Mouse (Mus musculus) liver, embryonic 11.5 days (tissue): Measurements from ENCODE around the gene Gpbp1. TPM values are rescaled to one million over a fixed set of nuclear protein-coding genes. Genes with fewer than 3 reads are reported as not detected.

Experiments used
- ATAC-seq: fragments of 200-750 bp; cut with Nextera tagmentation; replicated peaks from 2 replicates; pipeline ENCODE4 v1.8.0; 2017; ENCODE audit warnings: moderate number of reproducible peaks, mild to moderate bottlenecking, moderate TSS enrichment, moderate library complexity; ENCODE audit not compliant: low FRiP score
- DNase-seq: peaks from one replicate; pipeline ENCODE4 v3.0.0-alpha.2; 2017; ENCODE audit warnings: low spot score
- H3K27ac ChIP-seq: fragments of 300-500 bp; sonication (generic); 2 replicates; pipeline ENCODE4 v1.5.1; 2014; ENCODE audit warnings: mild to moderate bottlenecking, low read depth, low read length, control low read depth
- H3K27me3 ChIP-seq: fragments of 300-500 bp; sonication (generic); replicated peaks from 2 replicates; pipeline ENCODE4 v1.6.1; 2014; ENCODE audit warnings: low read length, mixed read lengths; ENCODE audit not compliant: control insufficient read depth, insufficient read depth
- H3K36me3 ChIP-seq: fragments of 300-500 bp; sonication (generic); 2 replicates; pipeline ENCODE4 v1.6.1; 2014; ENCODE audit warnings: mild to moderate bottlenecking, low read length, moderate library complexity, mixed read lengths; ENCODE audit not compliant: control insufficient read depth, insufficient read depth
- H3K4me1 ChIP-seq: fragments of 300-500 bp; sonication (generic); replicated peaks from 2 replicates; pipeline ENCODE4 v1.6.1; 2014; ENCODE audit warnings: low read length, mixed read lengths; ENCODE audit not compliant: control insufficient read depth, insufficient read depth
- H3K4me2 ChIP-seq: fragments of 300-500 bp; sonication (generic); 2 replicates; pipeline ENCODE4 v1.6.1; 2014; ENCODE audit warnings: mild to moderate bottlenecking, control low read depth, moderate library complexity
- H3K4me3 ChIP-seq: fragments of 300-500 bp; sonication (generic); 2 replicates; pipeline ENCODE4 v1.5.1; 2014; ENCODE audit warnings: low read depth, low read length, control low read depth
- H3K9ac ChIP-seq: fragments of 300-500 bp; sonication (generic); 2 replicates; pipeline ENCODE4 v1.6.1; 2014; ENCODE audit warnings: low read depth, low read length, control low read depth
- H3K9me3 ChIP-seq: fragments of 300-500 bp; sonication (generic); 2 replicates; pipeline ENCODE4 v1.6.1; 2016; ENCODE audit warnings: low read length, inconsistent platforms, mixed read lengths; ENCODE audit not compliant: control insufficient read depth
- WGBS: fragments of 180-500 bp; shearing (Covaris S2); extraction: QIAGEN DNeasy Blood & Tissue Kit; methylation state at CpG from one replicate; pipeline ENCODE4 v1.1.7; 2014; 5-methylcytosine and 5-hydroxymethylcytosine counted together
- polyA plus RNA-seq: library from polyadenylated mRNA; unstranded; fragments of >200 nt; fragmentation: Nextera tagmentation; extraction: Ambion mirVana; gene quantifications from 2 replicates; pipeline ENCODE4 v1.2.1, GENCODE M21; 2014

Gene Gpbp1
- polyA plus RNA-seq: 76.1 and 79.0 TPM in 2 replicates

DNA sequence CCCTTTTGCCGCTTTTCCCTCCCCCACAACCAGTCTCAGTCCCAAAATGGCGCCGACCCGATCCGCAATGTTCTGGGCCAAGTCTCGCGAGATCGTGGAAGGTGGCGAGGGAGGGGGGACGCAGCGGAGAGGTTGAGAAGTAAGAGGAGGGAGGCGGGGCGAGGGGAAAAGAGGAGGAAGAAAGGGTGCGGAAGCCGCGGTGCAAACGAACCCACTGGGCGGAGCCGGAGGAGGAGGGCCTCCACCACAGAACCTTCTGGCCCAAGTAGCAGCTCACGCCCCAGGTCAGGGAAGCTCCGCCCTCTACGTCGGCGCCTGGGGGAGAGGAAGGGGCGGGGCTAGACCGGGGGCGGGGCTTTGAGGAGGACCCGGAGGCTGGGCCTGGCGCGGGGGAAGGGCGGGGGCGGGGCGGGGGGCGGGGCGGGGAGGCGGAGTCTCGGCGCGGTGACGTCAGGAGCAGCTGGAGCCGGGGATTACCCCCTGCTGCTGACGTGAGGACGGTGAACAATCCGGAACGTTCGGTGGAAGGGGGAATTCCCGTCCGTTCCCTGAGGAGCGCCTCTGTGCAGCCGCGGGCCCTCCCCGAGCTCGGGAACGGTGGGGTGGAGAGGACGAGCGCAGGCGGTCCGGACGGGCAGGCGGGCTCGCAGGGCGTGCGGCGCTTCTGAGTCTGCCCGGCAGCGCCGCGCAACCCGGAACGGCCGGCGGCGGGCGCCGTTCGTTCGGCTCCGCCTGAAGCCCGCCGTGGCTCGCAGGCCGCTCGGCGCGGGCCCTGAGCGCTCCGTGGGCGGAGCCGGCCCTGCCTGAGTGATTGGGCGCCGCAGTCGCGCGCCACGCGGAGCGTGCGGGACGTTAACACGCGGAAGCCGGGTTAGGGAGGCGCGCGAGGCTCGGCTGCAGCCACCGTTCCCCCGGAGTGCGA lies at the start of gene Gpbp1:
Gpbp1 (minus strand) TSS at position 310 of the 922 bp plus-strand sequence.
- Histone ChIP-seq H3K27ac (peak within 1 kb of the TSS; percentile 99), H3K9ac (peak within 1 kb of the TSS; percentile 98), H3K4me3 (peak within 1 kb of the TSS; percentile 97), H3K4me1 (peaks cover 12% of the 10 kb centered on the region), H3K27me3 (peaks cover 11% of the 10 kb centered on the region), H3K36me3 (no peaks in the 10 kb centered on the region), H3K9me3 (no peaks in the 10 kb centered on the region), H3K4me2 (peak within 1 kb of the TSS; percentile 88)
- ATAC-seq (peak; percentile 94), DNase-seq (peak; percentile 100)
- under 1% methylated on average over 80 of the region's 109 CpGs for WGBS

DNA sequence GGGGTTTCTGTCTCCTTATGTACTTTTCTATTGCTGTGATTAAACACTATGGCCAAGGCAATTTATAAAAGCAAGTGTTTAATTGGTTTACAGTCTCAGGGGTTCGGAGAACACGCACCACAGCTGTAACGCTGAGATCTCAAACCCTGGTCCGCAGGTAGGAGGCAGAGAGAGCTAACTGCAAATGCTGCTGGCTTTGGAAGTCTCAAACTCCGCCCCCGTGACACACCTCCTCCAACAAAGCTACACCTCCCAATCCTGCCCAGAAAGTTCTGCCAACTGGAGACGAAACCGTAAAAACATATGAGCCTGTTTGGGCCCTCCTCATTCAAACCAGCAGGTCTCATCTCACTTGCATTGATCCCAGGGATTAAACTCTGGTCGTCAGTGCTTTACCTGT lies 47.8 kb upstream of the Gpbp1 start:
- Histone ChIP-seq H3K4me3 (no peak overlapping the region), H3K4me1 (no peaks in the 10 kb centered on the region), H3K27me3 (no peaks in the 10 kb centered on the region), H3K36me3 (no peaks in the 10 kb centered on the region), H3K27ac (no peak overlapping the region), H3K4me2 (no peak overlapping the region), H3K9ac (no peak overlapping the region), H3K9me3 (no peaks in the 10 kb centered on the region)
- no peak for DNase-seq
- WGBS: 78% methylated on average over 9 of the region's 9 CpGs
- ATAC-seq: no peak

DNA sequence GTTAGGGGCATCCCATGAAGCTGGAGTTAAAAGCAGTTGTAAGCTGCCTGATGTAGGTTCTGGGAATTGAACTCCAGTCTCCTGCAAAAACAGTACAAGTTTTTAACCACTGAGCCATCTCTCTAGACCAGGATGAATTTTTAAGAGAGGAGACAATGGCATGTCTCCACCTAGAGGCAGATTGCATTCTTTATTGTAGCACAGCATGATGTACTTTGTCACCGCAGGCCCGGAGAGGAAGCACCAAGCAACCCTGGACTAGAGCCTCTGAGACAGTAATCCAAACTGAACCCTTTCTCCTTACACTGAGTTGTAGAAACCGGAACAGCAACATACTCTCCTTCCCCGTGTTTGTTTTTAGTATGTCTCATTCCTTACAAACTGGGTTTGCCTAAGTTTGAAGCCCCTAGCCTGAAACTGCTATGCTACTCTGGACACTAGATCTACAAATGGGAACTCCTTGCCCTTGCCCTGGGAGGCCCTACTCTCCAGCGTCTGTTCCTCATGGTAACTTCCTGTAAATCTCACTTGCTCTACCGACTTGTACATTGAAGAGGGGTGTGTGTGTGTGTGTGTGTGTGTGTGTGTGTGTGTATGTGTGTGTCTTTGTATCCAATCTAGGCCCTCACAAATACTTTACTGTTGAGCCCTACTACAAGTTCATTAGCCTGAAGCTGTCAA lies 46.4 kb upstream of the Gpbp1 start:
- Histone ChIP-seq H3K9ac (no peak overlapping the region), H3K4me3 (no peak overlapping the region), H3K36me3 (no peaks in the 10 kb centered on the region), H3K27ac (no peak overlapping the region), H3K27me3 (no peaks in the 10 kb centered on the region), H3K4me1 (no peaks in the 10 kb centered on the region), H3K4me2 (no peak overlapping the region), H3K9me3 (no peaks in the 10 kb centered on the region)
- 63% methylated on average over 6 of the region's 6 CpGs for WGBS
- no peak for DNase-seq
- ATAC-seq: no peak

DNA sequence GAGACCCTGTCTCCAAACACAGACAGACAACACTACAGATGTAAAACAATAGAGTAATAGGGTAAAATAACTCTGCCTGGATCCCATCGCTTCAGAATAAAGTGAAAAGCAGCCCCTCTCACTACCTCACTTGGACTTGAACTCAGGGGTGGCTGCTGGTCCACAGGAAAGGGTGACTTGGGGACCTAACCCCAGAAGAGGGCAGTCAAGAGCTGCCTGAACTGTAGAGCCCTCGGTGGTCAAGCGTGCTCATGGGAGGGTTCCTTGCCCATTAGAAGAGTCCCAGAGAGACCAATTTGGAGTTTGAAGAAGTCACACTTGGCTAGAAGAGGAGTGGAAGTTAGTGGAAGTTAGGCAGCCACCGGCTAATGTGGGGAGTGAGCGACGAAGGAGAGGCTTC lies 44.2 kb upstream of the Gpbp1 start:
- no peak for DNase-seq

DNA sequence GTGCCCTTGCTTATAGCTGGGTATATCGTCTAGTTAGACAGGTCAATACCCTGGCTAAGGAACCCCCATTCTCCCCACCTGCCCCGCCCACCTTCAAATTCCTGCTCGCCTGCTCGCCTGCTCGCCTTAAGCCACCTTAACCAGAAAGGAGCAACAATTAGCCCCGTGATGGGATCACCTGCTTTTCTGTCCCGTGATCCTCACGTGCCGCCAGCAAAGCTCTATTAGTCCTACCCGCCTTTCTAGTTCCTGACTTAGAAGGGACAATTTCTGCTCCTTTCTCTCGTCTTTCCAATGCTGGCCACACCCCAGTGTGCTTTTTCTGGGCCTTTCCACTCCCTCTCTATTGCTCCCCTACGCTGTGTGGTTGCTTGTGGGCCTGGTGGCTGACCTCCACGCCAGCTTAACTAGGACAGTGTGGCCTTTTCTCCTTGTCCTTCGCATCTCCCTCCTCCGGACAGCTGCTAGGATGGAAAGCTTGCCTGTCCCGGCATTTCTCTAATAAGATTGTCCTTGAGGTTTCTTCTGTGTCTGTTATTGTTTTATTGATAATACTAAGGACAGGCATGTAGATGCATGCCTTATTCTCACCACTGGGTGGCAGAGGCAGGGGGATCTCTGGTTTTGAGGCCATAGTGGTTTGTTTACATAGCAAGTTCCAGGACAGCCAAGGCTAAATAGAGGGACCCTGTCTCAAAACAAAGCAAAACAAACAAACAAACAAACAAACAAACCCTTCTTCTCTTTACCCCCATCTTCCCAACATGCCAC lies 42.5 kb upstream of the Gpbp1 start:
- Histone ChIP-seq H3K4me3 (no peak overlapping the region), H3K9me3 (no peaks in the 10 kb centered on the region), H3K4me1 (no peaks in the 10 kb centered on the region), H3K9ac (no peak overlapping the region), H3K27ac (no peak overlapping the region), H3K27me3 (no peaks in the 10 kb centered on the region), H3K4me2 (no peak overlapping the region), H3K36me3 (no peaks in the 10 kb centered on the region)
- DNase-seq (no peak), ATAC-seq (no peak)
- WGBS: 87% methylated on average over 16 of the region's 16 CpGs

More for the DNA sequence above, 44.2 kb upstream of the Gpbp1 start:
- H3K27ac ChIP-seq: no peak overlapping the region
- H3K4me3 ChIP-seq: no peak overlapping the region
- no peak overlapping the region for H3K4me2 ChIP-seq
- H3K27me3 ChIP-seq: no peaks in the 10 kb centered on the region
- WGBS: 61% methylated on average over 6 of the region's 6 CpGs
- ATAC-seq: no peak
- no peaks in the 10 kb centered on the region for H3K36me3 ChIP-seq
- no peaks in the 10 kb centered on the region for H3K4me1 ChIP-seq
- no peaks in the 10 kb centered on the region for H3K9me3 ChIP-seq
- H3K9ac ChIP-seq: no peak overlapping the region

DNA sequence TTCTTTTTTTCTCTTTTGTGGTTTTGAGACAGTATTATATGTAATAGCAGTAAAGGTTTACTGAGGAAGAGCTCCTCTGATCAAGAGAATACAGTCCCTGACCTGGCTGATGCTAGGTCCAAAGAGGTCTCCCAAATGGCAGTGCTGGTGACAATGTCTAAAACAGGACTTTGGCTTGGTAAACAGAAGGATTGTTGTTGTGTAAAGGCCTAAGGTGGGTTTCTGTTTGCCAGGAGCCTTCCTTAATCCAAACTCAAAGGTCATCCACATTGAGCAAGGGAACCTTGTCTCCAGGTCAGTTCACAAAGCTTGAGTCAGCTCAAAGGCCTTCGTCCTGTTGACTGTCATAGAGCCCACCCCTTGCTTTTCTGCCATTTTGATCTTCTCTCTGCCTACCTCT lies 41.8 kb upstream of the Gpbp1 start:
- Histone ChIP-seq H3K36me3 (no peaks in the 10 kb centered on the region), H3K27ac (no peak overlapping the region), H3K9me3 (no peaks in the 10 kb centered on the region), H3K4me3 (no peak overlapping the region), H3K27me3 (no peaks in the 10 kb centered on the region), H3K4me1 (no peaks in the 10 kb centered on the region), H3K9ac (no peak overlapping the region), H3K4me2 (no peak overlapping the region)
- ATAC-seq (no peak), DNase-seq (no peak)
- 100% methylated on average over 1 of the region's 1 CpGs for WGBS

DNA sequence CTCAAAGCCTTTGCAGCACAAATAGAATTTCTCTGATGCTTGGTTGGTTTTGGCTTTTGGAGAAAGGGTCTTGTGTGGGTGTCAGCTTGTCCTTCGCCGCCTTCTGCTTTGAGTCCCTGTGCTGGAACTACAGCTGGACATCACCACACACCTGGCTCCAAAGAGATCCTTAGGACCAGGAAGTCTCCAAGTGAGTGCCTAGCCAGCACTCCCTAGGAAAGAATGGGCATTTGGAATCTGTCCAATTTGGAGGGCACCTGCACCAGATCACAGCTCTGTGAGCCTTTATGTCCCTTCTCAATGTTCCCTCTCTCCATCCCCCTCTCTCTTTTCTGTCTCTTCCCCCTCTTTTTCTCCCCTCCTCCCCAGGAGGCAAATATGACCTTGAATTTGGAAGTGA lies 34.4 kb upstream of the Gpbp1 start:
- Histone ChIP-seq H3K4me2 (no peak overlapping the region), H3K36me3 (no peaks in the 10 kb centered on the region), H3K9ac (no peak overlapping the region), H3K9me3 (no peaks in the 10 kb centered on the region), H3K4me3 (no peak overlapping the region), H3K4me1 (no peaks in the 10 kb centered on the region), H3K27ac (no peak overlapping the region), H3K27me3 (no peaks in the 10 kb centered on the region)
- WGBS: 84% methylated on average over 2 of the region's 2 CpGs
- ATAC-seq (no peak), DNase-seq (no peak)

DNA sequence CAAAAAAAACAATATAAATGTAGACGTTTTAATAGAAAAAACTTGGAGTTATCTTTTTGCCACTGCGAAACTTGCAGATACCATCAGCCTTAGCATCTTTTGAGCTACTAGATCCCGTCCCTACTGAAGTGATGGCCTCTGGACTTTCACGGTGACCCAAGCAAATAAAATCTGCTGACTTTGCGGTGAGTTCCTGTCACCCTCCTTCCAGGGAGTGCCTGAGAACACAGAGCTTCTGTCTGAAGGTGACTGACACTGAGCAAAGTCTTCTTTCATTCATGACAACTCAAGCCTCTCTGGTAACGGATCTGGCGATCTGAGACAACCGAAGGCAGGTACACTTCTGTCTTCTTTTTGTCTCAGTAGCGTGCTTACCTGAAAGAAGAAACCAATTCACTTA lies 32.4 kb upstream of the Gpbp1 start:
- Histone ChIP-seq H3K4me2 (no peak overlapping the region), H3K9ac (no peak overlapping the region), H3K9me3 (no peaks in the 10 kb centered on the region), H3K4me3 (no peak overlapping the region), H3K27me3 (no peaks in the 10 kb centered on the region), H3K27ac (no peak overlapping the region), H3K4me1 (no peaks in the 10 kb centered on the region), H3K36me3 (no peaks in the 10 kb centered on the region)
- ATAC-seq (no peak), DNase-seq (no peak)
- WGBS: 81% methylated on average over 9 of the region's 9 CpGs
